Mouse (Mus musculus) erythroblast, embryonic 14.5 days (primary cell): Measurements from ENCODE around the gene Pga5. TPM values are rescaled to one million over a fixed set of nuclear protein-coding genes. Genes with fewer than 3 reads are reported as not detected.

ENCODE experiments used
- H3K27me3 ChIP-seq: 2 replicates; pipeline ENCODE4 v1.6.1; 2012; ENCODE audit warnings: inconsistent platforms; ENCODE audit not compliant: control insufficient read depth
- H3K36me3 ChIP-seq: 2 replicates; pipeline ENCODE4 v1.6.1; 2012; ENCODE audit warnings: mild to moderate bottlenecking, inconsistent platforms; ENCODE audit not compliant: control insufficient read depth
- H3K4me1 ChIP-seq: 2 replicates; pipeline ENCODE4 v1.6.1; 2012; ENCODE audit warnings: inconsistent platforms; ENCODE audit not compliant: control insufficient read depth
- H3K4me3 ChIP-seq: replicated peaks from 2 replicates; pipeline ENCODE3; 2012; ENCODE audit warnings: moderate library complexity, mild to moderate bottlenecking, inconsistent platforms
- H3K9me3 ChIP-seq: 2 replicates; pipeline ENCODE4 v1.6.1; 2012; ENCODE audit warnings: low read length, inconsistent platforms, mixed read lengths; ENCODE audit not compliant: control insufficient read depth
- GATA1 ChIP-seq: IDR thresholded peaks from 2 replicates; pipeline ENCODE4 v1.6.1; 2012; ENCODE audit warnings: low read length, inconsistent platforms, mixed read lengths
- TAL1 ChIP-seq: IDR thresholded peaks from 3 replicates; pipeline ENCODE4 v1.6.1; 2012; ENCODE audit warnings: low read length, inconsistent platforms, mixed read lengths
- polyA plus RNA-seq: library from polyadenylated mRNA; stranded (reverse); fragments of >175 nt; gene quantifications from 2 replicates; pipeline ENCODE4 v1.2.3, GENCODE M21; 2012

The Pga5 gene
- polyA plus RNA-seq, 1 experiment = not detected

- H3K4me3 ChIP-seq = no peak overlapping the region
- no peaks in the 10 kb centered on the region for H3K27me3 ChIP-seq
- H3K36me3 ChIP-seq = peaks cover 23% of the 10 kb centered on the region
- TF ChIP-seq GATA1 = no peak
- TF ChIP-seq TAL1 = no peak
- H3K9me3 ChIP-seq = no peaks in the 10 kb centered on the region
- H3K4me1 ChIP-seq = peaks cover 88% of the 10 kb centered on the region
These were observed 40.0 kb downstream of the Pga5 start for GRCm38 (mm10) chr19:10637840-10638239.

- H3K36me3 ChIP-seq = peaks cover 38% of the 10 kb centered on the region
- no peaks in the 10 kb centered on the region for H3K9me3 ChIP-seq
- peaks cover 63% of the 10 kb centered on the region for H3K4me1 ChIP-seq
- no peaks in the 10 kb centered on the region for H3K27me3 ChIP-seq
- peak overlapping the region; percentile 73 for H3K4me3 ChIP-seq
- TF ChIP-seq TAL1 (no peak), GATA1 (no peak)
These were observed 43.0 kb downstream of the Pga5 start for GRCm38 (mm10) chr19:10634872-10635318.

- Histone ChIP-seq H3K9me3 (no peaks in the 10 kb centered on the region), H3K4me1 (peaks cover 57% of the 10 kb centered on the region), H3K4me3 (peak within 1 kb of the TSS; percentile 73), H3K27me3 (no peaks in the 10 kb centered on the region), H3K36me3 (peaks cover 44% of the 10 kb centered on the region)
- TF ChIP-seq TAL1 (no peak), GATA1 (no peak)
These were observed 43.6 kb downstream of the Pga5 start, which contains the start of gene Vwce for GRCm38 (mm10) chr19:10634106-10634871. TSS of gene Vwce (plus strand) at chr19:10634213.

Other genes starting within 250 kb of the Pga5 start
- not detected in 2 replicates for gene Lrrc10b, start 220.6 kb downstream of the Pga5 start, polyA plus RNA-seq
- gene Ppp1r32, start 195.1 kb downstream of the Pga5 start, polyA plus RNA-seq = 0.16 and 0.30 TPM in 2 replicates
- gene Cpsf7, start 152.8 kb downstream of the Pga5 start, polyA plus RNA-seq = 1.5 and 2.5 TPM in 2 replicates
- gene Sdhaf2, start 151.9 kb downstream of the Pga5 start, polyA plus RNA-seq = 0.36 and 0.44 TPM in 2 replicates
- 0.13 and 0.14 TPM in 2 replicates for gene Tmem216, start 121.8 kb downstream of the Pga5 start, polyA plus RNA-seq
- gene Cyb561a3, start 100.9 kb downstream of the Pga5 start, polyA plus RNA-seq = 0.30 and 0.42 TPM in 2 replicates
- gene Tmem138, start 100.7 kb downstream of the Pga5 start, polyA plus RNA-seq = 0.22 and 0.41 TPM in 2 replicates
- 2.3 and 2.8 TPM in 2 replicates for gene Ddb1, start 72.7 kb downstream of the Pga5 start, polyA plus RNA-seq
- gene Tkfc, start 72.4 kb downstream of the Pga5 start, polyA plus RNA-seq = 0.31 and 0.64 TPM in 2 replicates
- gene Vwce, start 43.9 kb downstream of the Pga5 start, polyA plus RNA-seq = 0.11 and 0.12 TPM in 2 replicates
- 2.4 and 3.2 TPM in 2 replicates for gene Vps37c, start 10.7 kb upstream of the Pga5 start, polyA plus RNA-seq
- gene Cd5, start 60.9 kb upstream of the Pga5 start, polyA plus RNA-seq = not detected in 2 replicates
- not detected in 2 replicates for gene Cd6, start 152.0 kb upstream of the Pga5 start, polyA plus RNA-seq
- gene Slc15a3, start 161.7 kb upstream of the Pga5 start, polyA plus RNA-seq = 0.30 and 0.67 TPM in 2 replicates
- 0.05 TPM in 2 replicates for gene Tmem132a, start 191.9 kb upstream of the Pga5 start, polyA plus RNA-seq
- gene Tmem109, start 203.9 kb upstream of the Pga5 start, polyA plus RNA-seq = 1.3 and 1.4 TPM in 2 replicates
- gene Prpf19, start 217.2 kb upstream of the Pga5 start, polyA plus RNA-seq = 3.2 and 4.1 TPM in 2 replicates
- gene Zp1, start 242.6 kb upstream of the Pga5 start, polyA plus RNA-seq = not detected in 2 replicates